Mouse (Mus musculus) brain, embryonic 14.5 days (tissue): ENCODE results near the gene Spata5.

Source experiments
- CTCF ChIP-seq: fragments of 200-500 bp; IDR thresholded peaks from 2 replicates; pipeline ENCODE4 v1.5.1; 2012; ENCODE audit warnings: inconsistent platforms, mild to moderate bottlenecking, moderate library complexity, borderline replicate concordance; ENCODE audit not compliant: insufficient read depth, insufficient read length; ENCODE audit errors: extremely low read depth
- POLR2A ChIP-seq: fragments of 200-500 bp; IDR thresholded peaks from 2 replicates; pipeline ENCODE4 v1.6.1; 2012; ENCODE audit warnings: mild to moderate bottlenecking, inconsistent platforms, borderline replicate concordance; ENCODE audit not compliant: poor library complexity, insufficient read depth, insufficient read length, severe bottlenecking; ENCODE audit errors: extremely low read depth

DNA sequence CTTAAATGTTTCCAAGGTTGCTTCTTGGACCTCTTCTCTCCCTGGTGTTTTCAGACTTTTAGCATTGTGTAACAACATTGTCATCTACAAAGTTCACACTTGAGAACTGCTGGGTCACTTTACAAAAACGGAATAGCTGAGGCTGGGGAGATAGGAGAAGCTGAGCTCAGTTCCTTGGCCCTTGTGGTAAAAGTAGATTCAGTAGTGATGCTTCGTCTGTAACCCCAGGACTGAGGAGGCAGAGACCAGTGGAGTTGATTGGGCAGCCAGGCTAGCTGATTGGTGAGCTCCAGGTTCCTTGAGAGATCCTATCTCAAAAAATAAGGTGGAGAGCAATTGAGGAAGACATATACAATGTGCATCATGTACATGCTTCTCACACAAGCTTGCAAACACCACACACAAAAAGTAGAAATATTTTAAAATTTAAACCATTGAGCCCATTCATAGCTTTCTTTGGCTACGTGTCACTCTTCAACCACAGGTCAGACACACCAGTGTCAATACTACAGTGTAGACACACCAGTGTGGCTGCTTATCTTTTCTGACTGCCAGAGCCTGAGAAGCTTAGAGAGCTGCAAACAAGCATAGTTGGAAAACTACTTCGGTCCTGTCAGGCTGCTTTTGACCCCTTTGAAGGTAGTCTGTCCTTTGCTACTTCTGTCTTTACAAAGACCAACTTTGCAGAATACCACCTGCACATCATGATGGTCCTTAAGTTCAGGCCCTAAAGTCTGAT, 138.2 kb downstream of the Spata5 start:
- TF ChIP-seq CTCF (no peak), POLR2A (no peak)
